Mouse (Mus musculus): ENCODE measurements at regions not wholly inside any gene's neighbourhood (a gene's known extent, or its start where the extent isn't known, plus 50 kb on each side); places are given as distances from the start of the nearest gene placed in this dataset.
"Not testable (repeated sequence)": the region's sequence is repeated elsewhere in the genome, so short reads cannot be mapped to it uniquely, and the experiment has no call there.

DNA sequence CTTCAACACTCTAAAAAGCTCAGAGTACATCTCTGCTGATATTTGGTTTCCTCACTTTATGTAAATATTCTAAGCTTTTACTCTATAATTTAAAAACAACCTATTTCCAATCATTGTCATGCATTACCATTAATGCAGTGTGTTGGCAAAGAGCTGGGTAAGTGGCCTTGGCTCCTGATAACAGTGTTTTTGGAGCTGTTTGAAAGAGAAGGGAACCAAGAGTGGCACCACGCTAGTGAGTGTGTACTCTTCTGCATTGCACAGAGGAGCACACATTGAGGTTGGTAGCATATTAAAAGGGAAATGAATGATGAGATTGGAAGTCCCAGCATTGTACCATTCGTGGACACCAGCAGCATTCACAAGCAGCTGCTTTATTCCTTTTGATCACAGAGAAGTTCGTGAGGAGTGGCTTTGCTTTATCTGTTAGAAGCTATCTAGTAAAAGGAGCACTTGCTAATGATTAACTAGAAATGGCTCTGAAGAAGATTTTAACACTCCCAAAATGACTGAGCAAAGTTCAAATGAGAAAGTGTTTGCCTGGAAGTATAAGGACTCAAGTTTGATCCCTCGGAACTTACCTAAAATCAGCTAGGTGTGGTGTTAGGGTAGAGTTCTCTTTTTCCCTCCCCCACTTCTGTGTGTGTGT is 284.3 kb upstream of the Tbl1xr1 start:
- intact Hi-C loops (cut with DNase I): no loop called here
- no peak for DNase-seq

DNA sequence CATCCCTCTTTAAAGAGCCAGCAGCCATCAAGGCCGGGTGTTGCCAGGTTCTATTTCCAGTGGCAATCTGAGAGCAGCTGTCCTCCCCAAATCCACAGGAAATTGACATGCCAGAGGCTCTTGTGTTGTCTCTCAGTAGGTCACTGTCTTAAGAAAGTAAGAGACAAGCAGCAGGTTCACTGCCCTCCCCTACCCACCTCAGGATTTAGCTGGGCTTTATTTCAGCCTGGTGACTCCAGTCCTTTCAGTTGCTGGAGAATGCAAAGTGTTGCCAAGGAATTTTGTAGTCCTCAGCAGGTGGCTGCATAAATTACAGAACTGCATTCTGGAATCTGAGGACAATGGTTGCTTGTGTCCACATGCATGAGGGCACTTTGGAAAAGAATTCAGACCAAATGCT is 278.3 kb upstream of the Tbl1xr1 start:
- intact Hi-C loops (cut with DNase I): no loop called here
- no peak for DNase-seq

DNA sequence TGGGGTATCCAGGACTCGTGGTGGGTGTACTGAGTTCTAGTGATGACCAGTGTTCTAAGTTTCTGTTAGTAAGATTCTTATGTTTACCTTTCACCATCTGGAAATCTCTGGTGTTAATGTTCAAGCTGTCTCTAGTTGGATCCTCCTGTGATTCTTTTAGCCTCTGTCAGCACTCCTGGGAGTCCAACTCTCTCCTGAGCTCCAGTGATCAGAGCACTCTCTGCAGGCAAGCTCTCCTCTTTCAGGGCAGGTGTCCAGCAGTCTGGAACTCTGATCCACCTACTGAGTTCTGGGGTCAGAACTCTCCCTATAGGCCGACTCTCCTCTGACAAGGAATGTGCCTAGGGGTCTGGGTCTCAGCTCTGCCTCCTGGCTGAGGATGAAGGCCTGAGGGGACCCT is 272.6 kb upstream of the Tbl1xr1 start:
- DNase-seq; intact Hi-C loops (cut with DNase I): not testable (repeated sequence)

DNA sequence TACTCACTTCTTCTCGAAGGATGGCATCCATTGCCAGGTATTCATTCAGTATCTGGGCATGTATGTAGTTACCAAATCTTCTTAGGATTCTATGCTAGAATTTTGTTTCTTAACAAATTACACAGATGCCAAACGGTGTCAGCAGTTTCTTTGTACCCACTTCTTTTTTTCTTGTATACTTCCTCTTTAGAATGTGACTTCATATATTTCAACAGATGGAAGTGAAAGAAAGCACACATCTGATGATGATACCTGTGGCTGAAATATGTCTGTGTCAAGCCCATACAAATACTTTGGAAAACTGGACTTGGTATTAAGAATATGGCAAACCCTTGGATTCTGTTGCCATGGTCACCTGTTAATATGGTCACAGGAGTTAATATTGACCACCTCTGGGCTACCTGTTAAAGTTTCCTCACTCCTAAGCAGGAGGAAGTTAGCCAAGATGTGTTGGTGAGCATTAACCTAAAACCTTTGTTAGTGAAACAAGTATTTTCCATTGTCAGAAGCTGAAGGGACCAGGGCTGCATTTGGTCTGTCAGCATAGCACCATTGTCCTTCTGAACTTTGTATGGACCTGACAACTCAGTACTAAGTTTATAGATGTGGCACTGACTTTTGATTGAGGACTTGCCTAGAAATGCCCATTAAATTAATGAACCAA is 269.8 kb upstream of the Tbl1xr1 start:
- no peak for DNase-seq
- intact Hi-C loops (cut with DNase I): no loop called here

DNA sequence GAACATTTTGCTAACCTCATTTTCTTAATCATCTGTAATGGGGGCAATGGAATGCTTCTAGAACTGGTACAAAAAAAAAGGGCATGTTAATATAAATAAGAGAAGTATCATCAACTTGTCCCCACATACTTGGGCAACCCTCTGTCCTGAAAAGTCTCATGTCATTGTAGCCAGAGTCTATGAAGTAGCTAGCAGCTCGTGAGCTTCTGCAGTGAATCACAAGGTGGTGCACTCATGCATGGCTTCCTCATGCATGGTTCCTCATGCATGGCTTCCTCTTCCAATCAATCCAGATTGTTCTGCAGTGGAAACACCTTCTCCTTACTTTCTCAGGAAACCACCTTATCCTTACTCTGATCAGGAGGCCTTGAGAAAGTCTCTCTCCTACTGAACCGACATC is 267.9 kb upstream of the Tbl1xr1 start:
- no peak for DNase-seq
- intact Hi-C loops (cut with DNase I): no loop called here

DNA sequence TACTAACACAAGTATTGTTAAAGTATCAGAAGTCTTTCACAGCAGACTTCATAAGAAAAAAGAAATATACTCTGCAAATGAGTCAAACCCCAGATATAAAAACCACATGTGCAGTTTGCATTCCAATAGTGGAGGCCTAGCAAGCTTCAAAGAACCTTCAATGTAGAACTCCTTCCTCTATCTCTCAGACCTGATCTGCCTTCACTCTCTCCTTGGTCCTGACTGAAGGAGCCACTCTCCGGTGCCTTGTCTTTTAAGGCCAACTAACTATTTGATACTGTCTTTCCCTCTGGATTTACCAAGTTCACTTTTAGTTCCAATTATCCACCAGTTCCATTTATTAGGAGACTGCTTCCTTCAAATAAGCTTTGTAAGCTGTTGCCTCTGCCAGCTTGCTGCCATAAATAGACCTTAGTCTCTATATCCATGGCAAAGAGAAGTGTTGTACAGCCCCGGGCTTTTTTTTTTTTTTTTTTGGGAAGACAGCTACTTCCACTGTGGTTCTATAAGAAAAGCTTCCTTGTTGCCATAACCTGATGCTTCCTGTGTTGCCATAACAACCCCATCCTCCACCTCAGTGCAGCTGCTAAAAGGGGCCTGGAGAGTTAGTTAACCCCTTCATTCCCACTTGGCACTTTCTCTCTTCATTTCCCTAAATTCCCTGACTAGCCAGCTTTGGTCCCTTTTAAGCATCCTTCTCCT is 266.5 kb upstream of the Tbl1xr1 start:
- no peak for DNase-seq
- intact Hi-C loops (cut with DNase I): no loop called here

DNA sequence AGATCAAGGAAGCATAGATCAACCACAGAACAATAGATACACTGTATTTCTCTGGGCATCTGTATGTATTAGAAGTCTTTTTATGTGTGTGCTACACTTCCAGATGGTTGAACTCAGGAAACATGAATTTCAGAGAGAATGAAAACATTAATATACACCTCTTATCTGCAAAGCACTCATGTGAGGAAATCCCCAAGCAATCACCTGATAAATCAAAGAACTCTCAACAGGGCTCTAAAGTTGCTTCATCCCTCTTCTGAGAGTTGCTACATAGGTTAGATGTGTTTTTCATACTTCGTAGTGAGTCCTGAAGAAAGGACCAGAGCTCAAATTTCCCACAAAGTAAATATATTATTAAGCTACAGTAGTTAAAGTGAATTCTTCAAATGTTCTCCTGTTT is 263.1 kb upstream of the Tbl1xr1 start:
- intact Hi-C loops (cut with DNase I): no loop called here
- no peak for DNase-seq

DNA sequence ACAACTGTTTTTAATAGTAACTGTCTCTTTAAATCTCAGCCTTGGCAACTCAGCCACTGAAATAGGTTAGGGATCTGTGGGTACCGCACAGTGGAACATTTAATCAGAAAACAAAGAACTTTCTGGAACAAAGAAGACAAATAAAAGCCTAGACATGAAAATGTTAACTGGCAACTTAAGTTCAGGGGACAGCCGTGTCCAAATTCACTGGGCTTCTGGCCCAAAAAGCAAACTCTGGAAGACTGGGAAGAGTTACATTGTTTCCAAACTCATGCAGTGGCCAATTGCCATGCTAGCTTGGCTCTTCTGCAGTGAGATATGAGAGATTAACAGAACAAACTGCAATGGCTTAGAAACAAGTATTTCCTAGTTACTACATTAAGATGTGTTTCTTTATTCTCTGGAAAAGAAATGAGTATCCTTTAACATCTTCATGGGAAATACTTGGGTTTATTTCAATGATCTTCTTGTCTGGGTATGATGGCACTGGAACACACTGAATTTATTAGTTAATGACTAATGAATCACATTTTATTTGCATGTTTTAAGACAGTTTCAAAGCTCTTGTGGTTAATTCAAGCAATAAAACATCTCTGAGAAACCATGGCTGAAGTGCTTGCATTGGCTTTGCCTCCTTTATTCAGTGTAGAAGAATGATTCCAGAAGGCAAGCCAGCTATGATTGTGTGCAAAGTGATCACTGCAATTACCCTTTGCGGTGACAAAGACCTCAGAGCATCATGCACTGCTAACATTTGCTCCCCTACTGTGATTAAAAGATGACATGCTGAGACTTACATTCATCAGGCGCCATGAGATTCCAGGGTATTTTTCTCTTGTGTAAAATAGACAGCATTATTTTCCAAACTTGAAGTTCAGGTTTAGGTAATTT is 259.2 kb upstream of the Tbl1xr1 start:
- intact Hi-C loops (cut with DNase I): loop anchor here (5.0 kb wide), 1 partner anchor 260 kb away; the partner anchor contains the start of gene Tbl1xr1
- DNase-seq: peak; percentile 58 to 63

DNA sequence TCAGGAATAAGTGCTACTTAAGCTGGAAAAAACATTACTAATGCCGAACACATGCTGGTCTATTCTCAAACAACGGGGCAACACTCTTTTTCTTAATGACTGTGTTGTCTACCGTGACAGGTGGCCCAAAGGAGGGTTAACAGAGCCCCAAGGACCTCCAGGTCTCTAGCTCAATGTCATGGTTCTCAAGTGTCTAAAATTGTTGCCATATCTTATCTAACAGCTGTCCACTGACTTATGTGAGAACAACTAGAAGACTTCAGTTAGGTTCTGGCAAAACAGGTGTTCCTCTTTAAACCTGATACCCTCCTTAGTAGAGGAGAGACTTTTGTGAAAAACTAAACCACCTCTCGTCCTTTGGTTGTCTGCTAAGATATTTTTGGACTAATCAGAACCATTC is 257.4 kb upstream of the Tbl1xr1 start:
- intact Hi-C loops (cut with DNase I): loop anchor here (5.0 kb wide), 1 partner anchor 258 kb away; the partner anchor contains the start of gene Tbl1xr1
- no peak for DNase-seq

DNA sequence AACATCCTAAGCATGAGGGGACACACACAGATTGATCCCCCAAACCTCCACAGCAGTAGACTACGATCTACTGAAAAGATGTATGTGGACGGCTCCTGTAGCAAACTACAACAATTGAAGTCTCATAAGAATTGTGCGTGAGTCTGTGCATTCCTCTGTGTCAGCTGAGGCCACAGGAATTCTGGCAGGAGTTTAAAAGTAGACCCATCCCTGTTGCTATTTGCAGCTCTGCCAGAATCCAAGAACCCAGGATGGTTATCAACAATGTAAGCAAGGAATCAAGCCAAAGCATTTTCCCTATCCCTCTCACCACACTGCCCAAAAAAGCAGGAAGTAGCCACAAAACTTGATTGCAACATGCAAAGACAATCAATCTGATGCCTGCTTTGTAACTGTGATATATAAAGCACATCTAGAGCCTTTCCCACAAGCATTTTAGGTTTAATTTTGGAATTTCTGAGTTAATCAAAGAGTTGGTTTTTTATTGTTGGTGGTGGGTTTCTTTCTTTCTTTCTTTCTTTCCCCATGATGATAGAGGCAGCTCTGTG is 256.3 kb upstream of the Tbl1xr1 start:
- DNase-seq: no peak
- intact Hi-C loops (cut with DNase I): no loop called here

DNA sequence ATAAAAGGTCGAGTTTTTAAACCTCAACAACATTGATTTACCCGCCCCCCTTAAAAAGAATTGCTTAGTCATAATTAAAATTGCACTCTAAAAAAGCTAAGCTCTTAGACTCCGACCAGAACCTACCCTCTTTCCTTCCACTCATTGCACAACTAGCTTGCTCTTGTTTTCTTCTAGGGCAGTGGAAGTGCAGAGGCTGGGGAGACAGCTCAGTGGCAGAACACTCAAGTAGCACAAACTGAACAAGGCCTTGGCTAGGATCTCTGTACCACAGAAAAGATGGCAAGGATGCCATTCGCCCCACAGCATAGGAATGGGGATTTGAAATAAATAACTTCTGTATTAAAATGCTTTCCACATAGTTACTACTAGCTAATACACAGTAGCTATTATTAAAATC is 253.8 kb upstream of the Tbl1xr1 start:
- intact Hi-C loops (cut with DNase I): no loop called here

DNA sequence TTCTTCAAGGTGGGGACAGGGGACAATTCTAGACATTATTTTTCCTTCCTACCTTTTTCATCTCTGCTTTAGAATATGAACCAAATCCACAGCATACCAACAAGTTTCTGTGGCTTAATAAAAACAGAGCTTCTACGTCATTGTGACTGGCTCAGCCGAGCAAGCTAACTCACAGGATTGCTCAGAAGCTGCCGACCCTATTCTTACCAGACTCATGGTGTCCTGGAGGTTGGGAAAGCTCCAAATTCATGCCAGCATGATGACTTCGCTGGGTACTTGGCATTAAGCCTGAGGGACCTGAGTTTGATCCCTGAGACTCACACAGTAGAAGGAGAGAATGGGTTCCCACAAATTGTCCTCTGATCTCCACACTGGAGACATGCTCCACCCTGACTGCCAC is 253.1 kb upstream of the Tbl1xr1 start:
- no peak for DNase-seq
- intact Hi-C loops (cut with DNase I): no loop called here

More for the DNA sequence above, 253.8 kb upstream of the Tbl1xr1 start:
- DNase-seq: no peak

DNA sequence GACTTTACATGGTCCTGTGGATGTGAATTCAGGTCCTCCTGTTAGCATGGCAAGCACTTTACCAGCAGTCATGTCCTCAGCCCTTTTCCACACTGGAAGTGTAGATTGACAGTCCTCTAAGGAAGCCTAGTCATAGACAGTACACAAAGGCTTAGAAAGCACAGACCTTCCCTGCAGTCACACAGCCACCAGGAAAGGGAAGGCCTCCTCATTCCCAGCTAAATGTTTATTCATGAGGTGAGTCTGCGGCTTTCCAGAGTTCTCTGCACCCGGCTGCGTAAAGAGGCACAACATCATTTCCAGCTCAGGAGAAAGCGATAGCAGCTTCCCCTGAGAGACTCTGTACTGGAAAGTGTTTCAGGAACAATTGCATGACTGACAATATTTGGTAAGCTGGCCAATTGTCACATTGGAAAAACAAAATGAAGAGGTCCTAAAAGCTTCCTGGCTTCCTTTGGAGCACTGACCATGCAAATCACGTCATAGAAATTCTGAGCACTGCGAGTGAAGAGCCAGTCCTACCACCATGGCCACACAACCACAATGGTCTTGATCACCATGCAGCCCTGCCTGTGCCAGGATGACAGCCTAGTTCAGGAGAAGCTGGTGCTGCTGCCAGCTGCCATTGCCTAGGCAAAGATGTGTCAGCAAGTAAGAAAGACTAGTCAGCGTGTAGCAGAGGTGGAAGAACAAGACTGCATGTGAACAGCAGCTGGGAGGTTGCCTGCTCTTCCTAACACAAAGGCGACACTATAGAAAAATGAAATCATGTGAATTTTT is 252.2 kb upstream of the Tbl1xr1 start:
- no peak for DNase-seq
- intact Hi-C loops (cut with DNase I): no loop called here

DNA sequence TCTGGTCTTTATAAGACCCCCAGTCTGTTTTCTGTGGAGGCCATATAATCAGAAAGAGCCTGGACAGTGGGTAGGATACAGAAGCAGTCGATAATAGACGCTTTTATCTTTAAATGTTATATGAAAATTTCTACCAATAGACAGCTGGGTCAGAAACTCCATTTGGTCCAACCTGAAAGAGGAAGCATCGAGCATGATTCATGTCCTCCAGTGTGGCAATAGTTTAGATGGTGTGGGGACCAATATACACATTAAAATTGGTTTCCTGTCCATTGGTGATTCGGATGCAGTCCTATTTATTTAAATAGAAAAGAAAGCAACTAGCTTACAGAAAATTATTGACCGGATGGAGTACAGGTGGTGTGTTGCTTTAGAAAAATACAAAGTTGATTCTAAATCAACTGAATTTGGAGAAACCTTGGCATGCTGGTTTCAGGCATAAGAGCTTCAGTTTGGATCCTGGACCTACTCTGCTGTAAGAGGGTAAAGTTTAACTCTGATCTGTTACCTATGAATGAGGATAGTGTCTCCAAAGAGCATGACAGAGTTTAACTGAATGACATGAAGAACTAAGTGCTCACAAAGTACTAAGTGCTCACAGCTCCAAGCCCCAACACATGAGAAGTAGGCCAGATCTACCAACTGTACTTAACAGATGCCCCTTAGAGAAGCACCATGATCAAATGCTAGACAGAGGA is 251.4 kb upstream of the Tbl1xr1 start:
- DNase-seq: no peak
- intact Hi-C loops (cut with DNase I): loop anchor here (5.0 kb wide), 1 partner anchor 107 kb away; no protein-coding TSS in a partner anchor

DNA sequence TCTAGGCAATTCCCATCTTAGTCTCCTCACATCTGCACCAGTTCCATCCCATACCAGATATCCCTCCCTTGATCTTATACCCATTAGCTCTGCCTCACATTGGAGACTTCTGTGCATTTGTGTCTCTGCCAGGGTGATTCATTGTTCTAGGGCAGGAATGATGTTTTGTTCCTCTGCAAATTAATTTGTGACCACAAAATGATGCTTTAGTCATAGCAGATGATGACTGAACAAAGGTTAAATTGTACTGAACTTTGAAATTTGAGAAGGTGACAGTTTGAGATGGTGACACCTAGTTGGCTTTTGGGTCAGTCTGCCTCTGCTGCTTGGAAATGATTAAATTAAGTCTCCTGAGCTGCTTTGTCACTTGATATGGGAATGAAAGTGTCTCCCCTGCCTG is 248.8 kb upstream of the Tbl1xr1 start:
- intact Hi-C loops (cut with DNase I): loop anchor here (5.0 kb wide), 1 partner anchor 105 kb away; no protein-coding TSS in a partner anchor

DNA sequence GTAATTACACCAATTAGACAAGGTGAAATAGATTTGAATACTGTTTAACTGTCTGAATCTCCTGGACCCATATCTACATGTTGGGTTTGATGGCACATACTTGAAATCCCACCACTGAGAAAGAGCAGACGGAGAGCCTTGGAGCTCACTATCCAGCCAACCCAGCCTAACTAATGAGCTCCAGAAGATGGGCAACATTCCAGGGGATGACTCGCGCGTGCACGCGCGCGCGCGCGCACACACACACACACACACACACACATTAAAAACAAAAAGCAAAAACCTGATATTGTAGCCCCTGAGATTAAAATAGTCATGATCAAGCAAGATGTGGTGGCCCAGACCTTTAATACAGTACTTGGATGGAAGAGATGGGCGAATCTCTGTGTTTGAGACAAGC is 243.3 kb upstream of the Tbl1xr1 start:
- no peak for DNase-seq
- intact Hi-C loops (cut with DNase I): no loop called here

More for the DNA sequence above, 248.8 kb upstream of the Tbl1xr1 start:
- no peak for DNase-seq

DNA sequence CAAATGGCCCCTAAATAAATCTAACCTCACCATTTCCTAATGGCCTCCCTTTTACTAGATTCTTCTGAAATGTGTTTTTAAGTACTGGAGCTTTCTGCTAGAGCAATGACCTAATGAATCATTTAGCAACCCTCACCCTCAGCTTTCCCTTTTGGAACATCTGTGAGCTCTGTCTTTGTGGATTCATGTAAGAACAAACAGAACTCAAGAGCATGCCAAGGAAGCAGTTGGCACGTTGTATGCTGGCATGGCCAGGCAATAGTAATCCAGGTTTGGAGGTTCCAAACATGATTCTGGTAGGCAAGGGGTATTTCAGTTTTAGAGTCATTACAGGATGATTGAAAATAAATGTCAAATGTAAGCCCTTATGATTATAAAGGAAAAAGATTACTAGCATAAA is 240.9 kb upstream of the Tbl1xr1 start:
- intact Hi-C loops (cut with DNase I): no loop called here
- DNase-seq: no peak

DNA sequence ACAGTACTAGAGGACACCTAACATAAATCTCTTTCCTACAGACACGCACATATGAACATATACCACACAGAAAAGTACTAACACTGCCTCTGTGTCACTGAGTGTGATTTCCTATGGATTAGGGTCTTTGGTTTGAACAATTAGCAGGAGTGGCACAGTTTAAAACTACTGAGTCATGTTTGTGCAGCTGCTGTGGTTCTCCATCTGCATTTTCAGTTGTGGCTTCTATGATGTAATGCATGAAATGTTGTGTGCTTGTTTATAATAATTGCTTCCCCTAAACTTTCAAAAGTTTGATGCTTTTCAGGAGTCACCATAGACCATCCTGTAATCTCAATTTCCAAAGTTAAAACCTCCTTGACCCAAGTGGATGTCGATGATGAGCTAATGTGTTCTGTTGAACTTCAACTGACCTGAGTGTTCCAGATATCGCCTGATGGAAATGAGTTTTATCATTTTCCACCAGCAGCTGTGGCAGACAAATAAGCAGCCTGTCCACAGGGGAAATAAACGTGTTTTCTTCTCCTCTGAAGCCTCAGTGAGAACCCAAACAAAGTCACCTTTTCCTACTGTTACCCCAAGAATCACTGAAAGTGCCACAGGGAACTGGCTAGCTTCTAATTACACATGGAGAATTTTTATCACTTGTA is 239.0 kb upstream of the Tbl1xr1 start:
- intact Hi-C loops (cut with DNase I): no loop called here
- DNase-seq: no peak
